In genomic region chr16:33765477-33765876, GRCm38 (mm10) we compare ENCODE assay signal across 23 mouse cellular contexts. TPM values are rescaled to one million over a fixed set of nuclear protein-coding genes. Genes with fewer than 3 reads are reported as not detected.
DNase-seq lines count a peak whose midpoint lies in the region; ATAC-seq and TF ChIP-seq lines count a peak whose summit lies in the region.
"Had no signal": no experiment of that assay in that cellular context is flagged by ENCODE, and none has a peak within 500 bp of the region (broad histone marks: within the 10 kb centered on the region; RNA-seq: fewer than 3 reads in every experiment).

No protein-coding gene starts in this region.

- no peak for TF ChIP-seq POLR2A in small intestine, adult 2 months (IDR thresholded peaks at IDR 0.05; ENCODE audit: low read depth, low read length)

- no peak overlapping the region for H3K4me3 ChIP-seq in forebrain, embryonic 10.5 days
- H3K4me3 ChIP-seq in forebrain, embryonic 11.5 days (ENCODE audit: low read depth, low read length), result no peak overlapping the region
- no peak overlapping the region for H3K4me3 ChIP-seq in intestine, embryonic 14.5 days (ENCODE audit: low read depth, low read length)
- no peak overlapping the region for H3K4me3 ChIP-seq in midbrain, embryonic 12.5 days
- H3K4me3 ChIP-seq in small intestine, adult 2 months (ENCODE audit: low read depth, low read length), result no peak overlapping the region
- H3K4me3 ChIP-seq: embryonic facial prominence, embryonic 15.5 days; heart, embryonic 12.5 days; neural tube, embryonic 15.5 days had no signal

- H3K9ac ChIP-seq in forebrain, embryonic 11.5 days (ENCODE audit: low read length), result no peak overlapping the region
- H3K9ac ChIP-seq in intestine, embryonic 14.5 days (ENCODE audit: low read length), result no peak overlapping the region
- H3K9ac ChIP-seq in midbrain, embryonic 12.5 days (replicated peaks), result no peak overlapping the region
- H3K9ac ChIP-seq: embryonic facial prominence, embryonic 15.5 days; heart, embryonic 12.5 days; neural tube, embryonic 15.5 days had no signal

- H3K9me3 ChIP-seq in forebrain, embryonic 10.5 days, result no peaks in the 10 kb centered on the region
- no peaks in the 10 kb centered on the region for H3K9me3 ChIP-seq in forebrain, embryonic 11.5 days (ENCODE audit: control insufficient read depth, low read length)
- no peaks in the 10 kb centered on the region for H3K9me3 ChIP-seq in intestine, embryonic 14.5 days (ENCODE audit: control insufficient read depth, low read length)
- no peaks in the 10 kb centered on the region for H3K9me3 ChIP-seq in midbrain, embryonic 12.5 days
- H3K9me3 ChIP-seq: embryonic facial prominence, embryonic 15.5 days; heart, embryonic 12.5 days; neural tube, embryonic 15.5 days had no signal

- no peak for TF ChIP-seq CTCF in small intestine, adult 2 months (IDR thresholded peaks at IDR 0.05; ENCODE audit: extremely low read depth, insufficient read length, insufficient replicate concordance, low read depth, low read length)

- no peak for ATAC-seq in forebrain, embryonic 11.5 days (replicated peaks; ENCODE audit: low FRiP score)
- no peak for ATAC-seq in intestine, embryonic 14.5 days (replicated peaks; ENCODE audit: low FRiP score, low TSS enrichment, low read depth)
- ATAC-seq in midbrain, embryonic 12.5 days (ENCODE audit: low FRiP score, low read depth), result no peak

- no peak overlapping the region for H3K4me2 ChIP-seq in forebrain, embryonic 11.5 days (ENCODE audit: low read depth, low read length, severe bottlenecking)
- no peak overlapping the region for H3K4me2 ChIP-seq in intestine, embryonic 14.5 days (ENCODE audit: low read length)
- H3K4me2 ChIP-seq in midbrain, embryonic 12.5 days (replicated peaks), result no peak overlapping the region
- H3K4me2 ChIP-seq: embryonic facial prominence, embryonic 15.5 days; heart, embryonic 12.5 days; neural tube, embryonic 15.5 days had no signal

- peaks cover 67% of the 10 kb centered on the region for H3K36me3 ChIP-seq in forebrain, embryonic 10.5 days (replicated peaks)
- peaks cover 4% of the 10 kb centered on the region; the same call in 1 of the 2 replicates for H3K36me3 ChIP-seq in forebrain, embryonic 11.5 days (ENCODE audit: control insufficient read depth, insufficient read depth, low read length)
- peaks cover 32% of the 10 kb centered on the region for H3K36me3 ChIP-seq in intestine, embryonic 14.5 days (ENCODE audit: control insufficient read depth, insufficient read depth, low read length)
- H3K36me3 ChIP-seq in midbrain, embryonic 12.5 days, result peaks cover 14% of the 10 kb centered on the region
- H3K36me3 ChIP-seq in small intestine, adult 2 months (ENCODE audit: control insufficient read depth, insufficient read depth, low read length), result no peaks in the 10 kb centered on the region
- H3K36me3 ChIP-seq: embryonic facial prominence, embryonic 15.5 days; neural tube, embryonic 15.5 days had no signal

- no peaks in the 10 kb centered on the region for H3K27me3 ChIP-seq in forebrain, embryonic 10.5 days (ENCODE audit: poor library complexity, severe bottlenecking)
- H3K27me3 ChIP-seq in forebrain, embryonic 11.5 days (ENCODE audit: control insufficient read depth, insufficient read depth, low read length), result no peaks in the 10 kb centered on the region
- no peaks in the 10 kb centered on the region for H3K27me3 ChIP-seq in intestine, embryonic 14.5 days (replicated peaks; ENCODE audit: control insufficient read depth, insufficient read depth, low read length)
- H3K27me3 ChIP-seq in midbrain, embryonic 12.5 days, result no peaks in the 10 kb centered on the region
- H3K27me3 ChIP-seq in small intestine, adult 2 months (ENCODE audit: control insufficient read depth, insufficient read depth, low read length), result no peaks in the 10 kb centered on the region
- H3K27me3 ChIP-seq: embryonic facial prominence, embryonic 15.5 days; heart, embryonic 12.5 days; neural tube, embryonic 15.5 days had no signal

- H3K27ac ChIP-seq in forebrain, embryonic 10.5 days, result peak overlapping the region; percentile 81
- no peak overlapping the region; the same call in 1 of the 2 replicates for H3K27ac ChIP-seq in forebrain, embryonic 11.5 days (ENCODE audit: low read depth, low read length)
- H3K27ac ChIP-seq in intestine, embryonic 14.5 days (ENCODE audit: low read depth), result peak overlapping the region; percentile 66; the same call in 1 of the 2 replicates
- peak overlapping the region; percentile 78 for H3K27ac ChIP-seq in midbrain, embryonic 12.5 days (replicated peaks)
- H3K27ac ChIP-seq in small intestine, adult 2 months (ENCODE audit: insufficient read depth, low read depth, low read length), result peak overlapping the region; percentile 100
- H3K27ac ChIP-seq: embryonic facial prominence, embryonic 15.5 days; macrophage; neural tube, embryonic 15.5 days had no signal

- peaks cover 53% of the 10 kb centered on the region for H3K4me1 ChIP-seq in forebrain, embryonic 10.5 days
- peaks cover 11% of the 10 kb centered on the region; the same call in 1 of the 2 replicates for H3K4me1 ChIP-seq in forebrain, embryonic 11.5 days (replicated peaks; ENCODE audit: control insufficient read depth, insufficient read depth, low read length)
- H3K4me1 ChIP-seq in intestine, embryonic 14.5 days (replicated peaks; ENCODE audit: control insufficient read depth, insufficient read depth, low read length), result no peaks in the 10 kb centered on the region
- H3K4me1 ChIP-seq in midbrain, embryonic 12.5 days, result peaks cover 22% of the 10 kb centered on the region
- H3K4me1 ChIP-seq in small intestine, adult 2 months (ENCODE audit: control insufficient read depth, insufficient read depth, insufficient read length, low read length), result peaks cover 49% of the 10 kb centered on the region
- H3K4me1 ChIP-seq: heart, embryonic 12.5 days had no signal

- no peak for DNase-seq in forebrain, embryonic 10.5 days (ENCODE audit: extremely low spot score, low spot score)
- no peak for DNase-seq in forebrain, embryonic 11.5 days (ENCODE audit: low spot score)
- no peak for DNase-seq in intestine, embryonic 14.5 days (ENCODE audit: low spot score)
- DNase-seq in layer of hippocampus, postnatal 10 days (ENCODE audit: low spot score in 2 of 2), result no peak
- DNase-seq in right cerebral cortex, postnatal 10 days (ENCODE audit: low spot score in 2 of 2), result no peak
- DNase-seq: adrenal gland, postnatal 25 days; cerebellum, adult 9-10 months; gastrocnemius, postnatal 14 days; heart, adult 11 months; heart, postnatal 14 days; kidney, adult 8-10 months; kidney, postnatal 10 days; layer of hippocampus, postnatal 36 days; right cerebral cortex, adult 18-20 months; thymus, postnatal 25 days had no signal

- 91% methylated on average over 2 of the region's 2 CpGs for WGBS in forebrain, embryonic 10.5 days
- WGBS in forebrain, embryonic 11.5 days, result 93% methylated on average over 2 of the region's 2 CpGs
- 91% methylated on average over 2 of the region's 2 CpGs for WGBS in intestine, embryonic 14.5 days
- WGBS in midbrain, embryonic 12.5 days, result 94% methylated on average over 2 of the region's 2 CpGs
- WGBS in small intestine, adult 2 months, result 57% methylated on average over 2 of the region's 2 CpGs

RNA-seq across cellular contexts. Expression of gene Muc13, which starts 28.4 kb away (rescaled TPM):
- polyA plus RNA-seq in forebrain, embryonic 10.5 days (2016; fragmentation: Nextera tagmentation; extraction: Ambion mirVana), result 0.24 and 0.38 TPM in 2 replicates
- polyA plus RNA-seq in forebrain, embryonic 11.5 days (2014; fragmentation: Nextera tagmentation; extraction: Ambion mirVana), result 0.07 TPM in 1 of 2 replicates, not detected in the other
- 103 and 105 TPM in 2 replicates for polyA plus RNA-seq in intestine, embryonic 14.5 days (2014; fragmentation: Nextera tagmentation; extraction: Ambion mirVana)
- polyA plus RNA-seq in midbrain, embryonic 12.5 days (2016; fragmentation: Nextera tagmentation; extraction: Ambion mirVana), result 0.08 and 0.10 TPM in 2 replicates
- 2,067 and 2,412 TPM in 2 replicates for polyA plus RNA-seq in small intestine, adult 2 months (2012; rRNA removed)
- under 1 TPM in 1 of 2 experiments, not detected in 1; 0.11 TPM for total RNA-seq in layer of hippocampus, postnatal 10 days (2021)
- total RNA-seq: adrenal gland, postnatal 25 days; gastrocnemius, postnatal 14 days; layer of hippocampus, postnatal 36 days; left cerebral cortex, postnatal 10 days; liver, adult 2 months had no signal
- polyA plus RNA-seq: neural tube, embryonic 15.5 days had no signal

Comparison
In these comparisons a context has a peak if more than half of its experiments do, and no peak if none do; other contexts are left out.
1. RNA of gene Muc13, which starts 28.4 kb away (polyA plus RNA-seq): 2,067 to 2,412 TPM in small intestine, adult 2 months and 103 to 105 TPM in intestine, embryonic 14.5 days; 0.24 to 0.38 TPM in forebrain, embryonic 10.5 days, 0.08 to 0.10 TPM in midbrain, embryonic 12.5 days and 0.07 TPM in forebrain, embryonic 11.5 days; every median in the first group is over 10 times any median in the second.